Mouse (Mus musculus) right cerebral cortex, postnatal 10 days (tissue): Measurements from ENCODE around the gene Zfhx3.

Source experiments
- DNase-seq, 2 experiments: peaks; one replicate each; pipeline ENCODE4 v3.0.0; 2021; ENCODE audit warnings: low spot score in 2 of 2

Gene Zfhx3

DNA sequence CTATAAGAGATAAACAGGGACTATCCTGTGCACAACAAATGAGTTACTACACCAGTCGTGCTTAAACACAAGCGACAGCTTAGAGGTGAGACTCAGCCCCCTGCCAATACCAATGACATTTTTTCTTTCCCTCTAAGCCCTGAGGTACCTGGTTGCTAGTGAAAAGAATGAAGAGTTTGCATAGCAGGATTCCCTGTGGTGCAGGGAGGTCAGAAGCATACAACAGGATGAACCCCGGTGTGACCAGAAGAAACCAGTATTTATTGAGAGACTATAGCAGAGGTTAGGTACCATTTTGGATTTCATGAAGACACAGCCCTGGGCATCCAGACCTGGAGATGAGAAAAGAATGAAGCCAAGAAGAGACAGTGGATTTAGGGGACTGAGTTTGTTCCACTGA, 498.0 kb downstream of the Zfhx3 start:
- no peak for DNase-seq

DNA sequence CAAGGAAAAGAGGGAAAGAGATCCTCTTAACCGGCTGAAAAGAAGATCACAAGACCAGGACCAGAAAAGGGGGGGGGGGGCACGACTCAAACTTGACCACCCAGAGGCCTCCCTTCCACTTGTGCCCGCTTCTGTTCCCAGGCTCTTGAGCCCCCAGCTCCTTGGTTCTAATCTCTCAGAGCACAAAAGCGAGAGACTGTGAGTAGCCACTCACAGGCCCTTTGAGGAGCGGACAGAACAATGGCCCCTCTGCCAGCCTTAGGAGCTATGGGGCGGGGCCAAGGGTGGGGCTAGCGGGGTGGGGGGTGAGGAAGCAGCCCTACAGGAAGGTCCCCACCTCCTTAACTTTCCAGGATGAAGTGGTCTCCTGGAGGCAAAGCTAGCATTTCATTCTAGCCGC, 508.4 kb downstream of the Zfhx3 start:
- no peak for DNase-seq

DNA sequence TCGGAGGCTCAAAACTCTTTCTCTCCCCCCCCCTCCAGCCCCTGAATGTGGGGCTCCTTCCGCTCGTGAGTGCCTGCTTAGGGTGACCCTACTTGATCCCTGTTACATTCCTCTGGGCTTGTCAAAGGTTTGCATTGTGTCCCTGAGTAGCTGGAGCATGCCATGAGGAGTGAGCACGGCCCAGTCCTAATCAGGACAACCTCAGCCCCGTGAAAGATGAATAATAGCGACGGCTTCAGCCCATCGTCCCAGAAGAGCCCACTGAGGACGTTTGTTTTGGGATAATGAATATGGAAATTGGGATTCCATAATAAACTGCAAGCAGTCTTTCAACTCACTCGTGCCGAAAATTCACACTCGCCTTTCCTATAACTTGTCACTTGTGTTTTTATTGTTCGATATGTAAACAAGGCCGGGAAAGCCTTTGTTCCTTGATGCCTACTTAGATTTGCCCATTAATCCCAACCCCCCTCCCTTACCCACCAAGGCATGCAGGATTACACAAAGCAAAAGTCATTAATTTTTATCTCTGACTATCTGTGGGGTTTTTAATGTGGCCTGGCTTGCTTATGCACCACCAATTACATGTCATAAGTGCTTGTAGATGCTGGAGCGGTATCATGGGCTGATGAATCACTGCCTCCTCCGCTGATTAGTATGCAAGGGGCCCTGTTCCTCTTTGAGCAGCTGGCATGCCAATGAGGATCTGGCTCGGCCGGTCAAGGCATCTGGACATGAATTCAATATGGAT, 512.3 kb downstream of the Zfhx3 start:
- peak; percentile 39 to 48 for DNase-seq

DNA sequence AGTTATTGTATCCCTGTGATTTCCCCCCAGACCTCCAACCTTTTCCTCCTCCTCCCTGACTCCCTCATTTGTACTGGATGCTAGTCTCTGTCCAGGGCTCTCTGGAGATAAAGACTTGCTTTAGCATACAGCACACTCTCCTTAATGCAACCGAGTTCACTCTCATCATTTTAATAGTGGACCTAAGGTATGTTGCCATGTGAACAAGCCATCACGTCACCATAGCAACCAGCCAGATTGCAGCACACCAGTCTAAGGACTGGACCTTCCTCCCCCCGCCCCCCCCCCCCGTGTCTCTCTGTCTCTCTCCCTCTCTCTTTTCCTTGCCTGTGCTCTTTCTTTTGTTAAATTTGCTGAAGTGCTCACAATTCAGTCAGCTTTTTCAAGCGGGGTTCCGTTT, 524.2 kb downstream of the Zfhx3 start:
- no peak for DNase-seq

DNA sequence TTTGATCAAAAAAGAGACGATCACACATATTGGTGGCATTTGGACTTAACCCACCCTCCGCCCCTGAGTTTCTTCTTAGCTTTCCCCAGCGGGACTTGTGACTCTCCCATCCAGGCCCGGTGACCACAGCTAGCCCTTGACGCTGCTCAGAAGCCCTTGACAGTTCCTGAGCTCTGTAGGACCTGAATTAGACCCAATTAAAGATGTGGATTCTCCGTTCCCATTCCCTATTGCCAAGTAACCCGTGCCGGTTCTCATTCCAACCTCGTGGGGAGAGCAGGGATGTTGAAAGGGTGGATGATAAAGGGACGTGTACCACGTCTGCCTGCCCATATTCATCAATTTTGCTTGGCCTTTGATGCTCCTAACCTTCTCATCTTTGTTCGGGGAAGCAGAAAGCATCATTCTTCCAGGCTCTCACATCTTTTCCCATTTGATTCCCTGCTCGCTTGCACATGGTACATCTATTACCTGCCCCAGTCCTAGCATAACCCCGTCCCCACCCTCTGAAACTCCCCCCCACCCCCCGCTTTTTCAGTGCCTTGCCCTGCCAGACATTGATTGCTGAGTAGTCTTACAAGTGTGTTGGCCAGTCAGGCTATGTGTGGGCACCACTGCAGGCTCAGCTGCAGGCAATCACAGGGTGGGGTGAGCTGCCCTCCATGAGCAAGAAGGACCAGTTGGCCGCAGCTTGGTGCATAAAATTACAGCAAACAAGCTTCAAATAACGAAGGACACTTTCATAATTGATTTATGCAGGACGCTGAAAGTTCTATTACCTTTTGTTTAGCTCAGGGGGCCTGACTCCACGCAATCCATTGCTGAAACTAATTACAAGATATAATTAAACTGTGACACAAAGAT, 525.0 kb downstream of the Zfhx3 start:
- no peak for DNase-seq

DNA sequence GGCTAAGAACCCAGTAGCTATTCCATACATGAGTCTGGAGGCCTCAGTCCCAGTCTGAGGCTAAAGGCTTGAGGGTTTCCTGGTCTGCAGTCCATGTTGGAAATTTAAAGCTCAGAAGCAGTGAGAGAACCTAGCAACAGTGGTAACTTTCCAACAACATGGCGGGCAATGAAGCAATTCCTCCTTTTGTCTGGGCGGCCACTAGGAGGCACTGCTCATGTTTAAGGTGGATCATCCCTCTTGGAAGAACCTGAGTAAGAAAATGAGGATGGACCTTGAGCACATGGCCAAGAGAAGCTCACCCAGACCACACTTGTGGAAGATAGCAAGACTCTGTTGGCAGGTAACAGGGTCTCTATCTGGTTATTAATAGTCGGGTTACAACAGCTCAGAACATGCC, 527.8 kb downstream of the Zfhx3 start:
- DNase-seq, result no peak

DNA sequence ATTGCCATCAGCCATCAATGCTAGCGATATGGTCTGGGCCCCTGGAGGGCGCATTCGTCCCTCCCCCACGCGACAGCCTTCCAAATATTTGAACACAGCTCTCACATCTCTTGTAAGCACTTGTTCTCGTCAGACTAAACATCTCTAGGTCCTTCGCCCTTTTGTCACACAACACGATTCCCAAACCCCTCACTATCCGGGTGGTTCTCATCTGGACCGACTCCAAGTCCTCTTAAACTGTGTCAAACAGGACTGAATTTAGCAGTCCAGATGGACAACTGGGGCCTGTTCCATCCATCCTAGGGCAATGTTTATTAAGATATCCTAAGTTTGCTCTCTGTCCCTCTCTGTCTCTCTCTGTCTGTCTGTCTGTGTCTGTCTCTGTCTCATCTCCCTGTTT, 532.1 kb downstream of the Zfhx3 start:
- no peak for DNase-seq

DNA sequence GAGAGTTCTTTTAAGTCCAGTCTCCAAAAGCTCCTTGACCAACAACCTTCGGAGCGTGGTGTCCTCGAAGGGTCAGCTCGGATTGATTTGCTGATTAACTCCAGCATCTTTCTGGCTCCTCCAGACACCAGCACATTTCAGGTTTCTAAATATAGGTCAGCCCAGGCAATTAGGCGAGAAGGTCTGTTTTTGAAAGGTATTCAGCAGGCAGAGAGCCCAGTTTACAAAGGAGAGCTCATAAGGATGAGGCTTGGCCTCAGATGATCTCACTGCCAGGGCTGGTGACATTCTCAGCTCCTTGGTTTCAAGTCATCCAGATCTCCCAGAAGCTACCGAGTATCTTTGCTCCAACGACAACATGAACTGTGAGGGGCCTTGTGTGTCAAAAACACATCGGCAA, 535.7 kb downstream of the Zfhx3 start:
- DNase-seq, result no peak

DNA sequence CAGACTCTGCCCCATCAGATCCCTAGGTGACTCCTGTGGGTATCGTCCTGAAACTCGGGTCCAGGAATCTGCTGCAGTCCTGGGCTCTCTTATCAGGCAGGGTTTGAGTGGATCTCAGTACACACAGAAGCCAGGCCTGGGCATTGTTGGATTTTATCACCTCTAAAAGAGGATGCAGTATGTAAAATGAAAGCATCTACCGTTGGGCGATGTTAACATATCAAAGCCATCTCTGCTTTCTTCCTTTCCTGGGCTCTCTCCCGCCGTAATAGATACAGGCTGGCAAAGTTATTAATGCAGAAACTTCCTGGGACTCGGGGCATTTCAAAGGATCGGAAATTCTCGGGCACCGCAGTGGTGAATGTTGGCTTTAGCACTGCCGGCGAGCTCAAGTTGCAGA, 537.7 kb downstream of the Zfhx3 start:
- no peak for DNase-seq

DNA sequence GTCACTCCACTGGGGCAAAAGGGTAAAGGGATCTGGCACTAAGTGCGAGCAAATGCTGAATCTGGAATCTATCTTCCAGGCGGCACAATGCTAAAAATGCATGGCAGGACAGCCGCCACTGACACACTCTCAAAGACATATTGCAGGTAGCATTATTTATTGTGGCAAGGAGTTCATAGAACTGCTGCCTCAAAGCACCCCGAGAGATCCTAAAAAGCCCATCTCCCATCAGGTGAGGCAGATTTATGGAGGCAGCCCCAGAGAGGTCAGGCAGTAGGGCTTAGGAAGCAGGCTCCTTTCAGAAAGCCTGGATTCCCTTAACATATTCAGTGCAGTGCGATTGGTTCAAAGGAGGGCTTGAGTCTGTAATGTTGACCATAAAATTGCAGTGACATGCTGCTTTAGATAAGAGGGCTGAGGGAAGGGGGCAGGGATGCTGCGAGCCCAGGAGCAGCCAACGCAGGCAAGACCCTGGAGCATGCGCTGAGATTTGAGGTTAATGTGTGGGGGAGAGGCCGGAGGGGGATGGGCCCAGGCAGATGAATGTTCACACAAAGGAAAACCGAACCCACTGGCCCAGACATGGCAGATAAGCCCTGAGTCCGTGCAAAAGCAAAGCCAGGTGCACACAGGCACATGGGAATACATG, 538.8 kb downstream of the Zfhx3 start:
- no peak for DNase-seq

DNA sequence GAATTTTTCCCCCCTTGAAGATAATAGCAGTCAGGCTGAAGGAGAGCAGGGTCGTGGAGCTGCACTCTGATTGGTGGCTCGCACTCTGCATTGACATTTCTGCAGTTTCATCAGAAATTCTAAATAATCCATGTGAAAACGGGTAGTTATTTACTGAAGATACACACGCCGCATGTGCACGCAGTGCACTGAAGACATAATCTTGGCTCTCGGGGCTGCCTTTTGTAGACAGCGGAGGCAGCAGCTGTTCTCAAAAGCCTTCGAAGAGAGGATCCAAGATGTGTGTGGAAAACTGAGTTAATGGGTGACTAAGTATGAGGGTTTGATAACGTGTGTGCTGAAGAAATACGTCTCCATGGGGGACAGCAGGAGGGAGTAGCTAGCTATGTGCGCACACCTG, 553.7 kb downstream of the Zfhx3 start:
- peak in 1 of 2 experiments; percentile 27 for DNase-seq

DNA sequence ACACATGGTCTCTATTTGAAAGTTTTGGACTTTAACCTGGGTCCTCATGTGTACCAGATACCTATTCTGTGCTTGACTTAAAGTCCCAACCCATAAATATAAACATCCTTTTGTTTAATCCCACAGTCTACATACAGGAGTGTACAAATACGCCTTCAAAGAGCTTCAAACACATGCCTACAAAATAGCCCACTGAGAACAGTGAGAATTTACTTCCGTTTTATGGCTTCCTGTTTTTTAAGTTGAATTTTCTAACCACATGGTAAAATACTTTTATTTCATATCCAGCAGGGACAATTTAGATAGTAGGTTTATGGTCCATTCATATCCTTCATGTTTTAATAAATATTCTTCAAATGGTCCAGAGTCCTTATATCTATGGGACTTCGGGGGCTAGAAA, 564.3 kb downstream of the Zfhx3 start:
- DNase-seq, result no peak

DNA sequence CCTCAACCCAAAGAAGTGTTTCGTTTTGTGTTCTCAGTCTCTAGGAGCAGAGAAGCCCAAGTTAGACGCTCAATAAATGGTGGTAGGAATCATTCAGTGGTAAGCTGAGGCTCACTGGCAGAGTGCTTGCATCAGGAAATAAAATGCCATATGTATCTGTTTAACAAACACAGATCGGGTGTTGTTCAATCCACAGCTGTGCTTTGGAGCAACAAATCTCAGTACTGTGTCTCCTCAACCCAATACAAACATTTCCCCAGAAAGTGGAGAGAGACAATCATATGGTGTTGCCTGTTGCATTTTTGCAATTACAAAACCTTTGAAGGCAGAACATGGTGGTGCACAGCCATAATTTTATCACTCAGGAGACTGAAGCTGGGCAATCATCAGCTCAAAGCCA, 565.3 kb downstream of the Zfhx3 start:
- DNase-seq, result no peak

DNA sequence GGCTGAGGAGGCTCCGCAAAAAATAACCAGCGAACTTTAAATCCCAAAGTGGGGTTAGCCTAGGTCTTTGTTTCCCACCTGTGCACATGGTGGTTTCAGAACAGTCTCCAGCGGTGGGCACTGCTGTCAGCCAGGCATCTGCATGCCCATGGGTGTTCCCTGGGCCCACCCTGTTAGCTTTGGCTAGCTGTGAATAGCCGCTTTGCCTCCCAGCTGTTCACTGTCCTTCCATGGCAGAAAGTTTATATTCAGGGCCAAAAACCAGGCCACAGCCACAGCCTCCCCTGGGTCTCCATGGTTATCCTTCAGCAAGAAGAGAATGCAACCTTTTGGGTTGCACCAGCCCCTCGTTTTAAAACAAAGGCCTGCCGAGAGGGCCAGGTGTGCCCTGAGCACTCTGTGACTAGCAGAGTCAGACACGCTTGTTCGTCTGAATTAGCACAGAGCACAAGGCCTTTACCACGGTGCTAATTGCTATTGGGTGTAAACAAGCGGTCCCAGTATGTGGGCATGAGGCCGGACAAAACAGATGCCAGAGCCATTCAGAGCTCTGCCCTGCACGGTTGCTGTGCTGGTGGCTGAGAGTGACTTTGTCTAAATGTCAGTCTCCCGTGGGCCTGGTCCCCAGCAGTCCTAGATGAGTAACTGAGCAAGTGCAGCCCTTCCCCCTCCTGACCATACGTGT, 568.3 kb downstream of the Zfhx3 start:
- DNase-seq, result peak in 1 of 2 experiments; percentile 24

DNA sequence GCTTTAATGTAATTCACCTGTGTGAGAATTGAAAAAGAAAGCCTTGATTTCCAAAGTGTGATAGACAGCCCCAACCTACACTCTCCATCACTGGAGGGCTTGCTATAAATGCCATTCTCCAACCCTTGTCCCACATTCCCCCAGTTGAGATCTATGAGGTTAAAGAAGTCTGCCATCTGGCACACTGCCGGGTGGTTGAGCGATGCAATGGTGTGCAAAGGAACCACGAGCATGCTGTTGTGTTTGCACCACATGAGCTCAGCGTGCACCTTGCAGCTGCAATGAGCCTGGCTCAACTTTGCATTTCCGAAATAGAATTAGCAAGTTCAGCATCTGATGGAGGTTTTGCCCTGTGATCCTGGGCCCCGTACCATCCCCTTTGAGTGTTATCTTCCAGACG, 575.7 kb downstream of the Zfhx3 start:
- no peak for DNase-seq

DNA sequence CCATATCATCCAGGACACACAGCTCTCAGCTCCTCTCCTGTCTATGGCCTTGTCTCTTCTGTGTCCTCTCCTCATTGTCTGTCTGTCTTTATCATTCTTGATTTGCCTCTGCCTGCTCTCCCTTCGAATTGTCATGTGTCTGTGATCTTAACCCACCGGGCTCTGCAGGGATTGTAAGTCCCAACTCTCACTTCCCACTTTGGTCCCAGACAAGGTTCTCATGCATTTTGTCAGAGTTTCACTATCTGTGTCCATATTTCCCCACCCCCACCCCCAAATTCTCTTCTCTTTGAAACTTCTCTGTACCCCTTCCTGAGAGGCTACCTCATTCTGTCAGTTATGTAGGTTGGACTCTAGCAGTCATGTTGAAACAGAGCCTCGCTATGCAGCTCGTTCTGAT, 579.6 kb downstream of the Zfhx3 start:
- DNase-seq, result no peak

DNA sequence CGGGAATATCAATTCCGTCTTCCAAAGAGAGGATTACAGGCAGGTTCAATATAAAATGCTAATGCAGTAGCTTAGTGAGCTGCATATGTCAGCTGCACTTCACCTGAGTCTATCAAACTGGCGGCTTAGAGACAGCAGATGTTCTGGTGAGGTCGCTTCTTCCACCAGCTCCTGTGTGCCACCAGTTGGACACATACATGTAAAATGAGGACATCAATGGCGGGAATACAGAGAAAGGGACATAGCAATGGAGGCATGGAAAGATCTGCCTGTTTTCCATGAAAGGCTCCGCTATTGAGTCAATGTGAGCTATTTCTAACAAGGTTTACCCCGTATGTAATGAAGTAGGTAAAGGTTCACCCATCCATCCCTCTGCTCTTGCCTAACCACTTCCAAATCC, 587.0 kb downstream of the Zfhx3 start:
- no peak for DNase-seq

DNA sequence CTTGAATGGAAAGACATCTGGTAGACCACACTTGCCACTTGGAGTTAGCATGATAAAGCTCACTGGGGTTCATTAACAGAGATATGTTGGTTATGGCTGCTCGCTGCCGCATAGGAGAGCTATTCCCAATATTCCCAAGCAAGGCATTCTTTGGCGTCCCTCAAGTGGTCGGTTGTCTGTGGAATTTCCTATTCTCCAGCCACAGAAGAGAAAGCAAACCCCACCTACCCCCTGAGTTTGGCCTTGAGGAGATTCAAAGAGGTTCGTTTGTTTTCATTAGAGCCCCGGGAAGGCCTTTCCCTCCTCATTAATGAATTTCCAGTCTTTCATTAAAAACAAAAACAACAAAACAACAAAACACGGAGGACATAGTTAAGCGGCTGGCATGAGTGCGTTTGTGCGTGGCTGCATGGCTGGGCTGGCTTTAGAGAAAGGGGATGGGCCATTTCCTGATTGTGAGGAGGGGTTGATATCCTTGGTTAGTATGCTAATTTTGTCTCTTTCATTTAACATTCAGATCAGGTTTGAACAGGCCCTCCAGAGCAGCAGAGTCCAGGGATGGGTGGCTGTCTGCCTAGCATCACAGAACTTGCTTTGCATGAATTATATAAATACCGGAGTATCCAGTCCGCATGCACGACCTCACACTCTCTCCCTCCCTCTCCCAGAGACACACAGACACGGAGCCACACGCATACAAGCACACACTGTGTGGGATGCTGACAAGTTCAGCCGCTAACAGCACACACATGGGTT, 592.9 kb downstream of the Zfhx3 start:
- peak in 1 of 2 experiments; percentile 33 for DNase-seq

DNA sequence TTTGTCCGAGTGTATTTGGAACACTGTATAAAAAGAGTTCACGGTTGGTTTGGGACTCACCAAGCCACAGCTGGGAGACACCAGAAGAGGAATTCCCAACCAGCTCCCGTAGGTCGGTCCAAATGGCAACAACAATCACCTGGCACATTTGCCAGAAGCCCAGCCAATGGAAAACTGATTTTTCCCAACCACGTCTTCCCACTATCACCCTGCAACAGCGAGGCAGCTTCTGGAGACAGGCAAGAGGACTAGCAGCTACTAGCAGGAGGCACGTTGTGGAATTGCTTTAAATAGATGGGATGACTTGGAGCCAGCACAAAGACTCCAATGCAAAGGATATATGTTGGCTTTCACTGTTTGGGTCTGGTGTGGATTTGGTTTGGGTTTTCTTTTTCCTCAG, 593.7 kb downstream of the Zfhx3 start:
- peak; percentile 51 for DNase-seq

DNA sequence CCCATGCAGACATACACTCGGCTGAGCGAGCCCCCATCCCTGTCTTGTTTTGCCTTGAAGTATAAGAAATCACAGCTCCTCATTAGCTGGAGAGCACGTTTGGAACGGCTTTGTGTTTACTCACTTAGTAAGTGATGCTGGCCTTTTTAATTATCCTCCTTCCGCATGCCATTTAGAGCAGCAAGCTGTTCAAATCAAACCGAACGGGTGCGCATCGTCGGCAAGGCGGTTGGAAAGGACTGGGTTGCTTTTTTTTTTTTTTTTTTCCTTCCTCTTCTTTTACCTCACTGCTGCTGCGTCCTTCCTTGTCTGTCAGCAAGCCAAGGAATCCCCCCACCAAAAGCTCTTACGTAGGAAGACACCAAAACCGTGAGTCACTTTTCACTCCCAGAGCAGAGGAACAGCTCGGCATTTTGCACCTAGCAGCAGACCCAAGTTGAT, 594.5 kb downstream of the Zfhx3 start:
- DNase-seq, result peak; percentile 57 to 58
